Mouse (Mus musculus): ENCODE data around the gene Ccm2. TPM values are rescaled to one million over a fixed set of nuclear protein-coding genes. Genes with fewer than 3 reads are reported as not detected.

Ccm2 gene
- 436 TPM for polyA plus RNA-seq (2017; shearing (Covaris generic))

DNA sequence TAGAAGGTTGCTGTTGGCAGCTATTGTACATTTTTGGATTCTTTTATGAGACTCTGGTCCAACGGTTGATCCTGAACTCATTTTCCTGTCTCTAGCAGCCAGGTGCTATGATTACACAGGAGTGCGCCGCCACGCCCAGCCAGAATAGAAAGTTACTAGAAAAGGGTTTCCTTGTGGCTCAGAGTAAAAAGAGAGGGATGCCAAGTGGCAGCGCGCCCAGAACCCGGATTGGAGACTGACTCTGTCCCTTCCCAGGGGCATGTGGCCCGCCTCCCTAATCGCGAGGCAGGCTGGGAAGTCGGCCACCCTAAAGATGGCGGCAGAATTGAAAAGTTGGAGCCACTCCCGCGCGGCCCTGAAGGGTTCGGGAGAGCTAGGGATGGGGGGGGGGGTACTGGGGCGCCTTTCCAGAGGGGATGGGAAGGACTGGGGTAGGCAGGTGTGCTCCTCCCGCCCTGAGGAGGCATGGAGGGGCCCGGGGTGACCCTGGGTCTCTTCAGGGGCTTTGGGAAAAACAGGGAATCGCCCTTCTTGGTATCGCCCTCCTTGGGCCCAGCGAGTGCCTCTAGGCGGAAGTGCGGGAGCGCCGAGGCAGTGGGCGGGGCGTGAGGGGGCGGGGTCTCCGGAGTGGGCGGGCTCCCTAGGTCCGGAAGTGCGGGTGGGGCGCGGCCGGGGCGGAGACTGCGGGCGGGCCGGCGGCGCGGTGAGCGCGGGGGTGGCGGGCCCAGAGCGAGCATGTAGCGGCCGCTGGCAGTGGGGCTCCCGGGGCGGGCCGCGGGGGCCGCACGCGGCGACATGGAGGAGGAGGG lies at the start of gene Ccm2:
Gene Ccm2, plus strand, starts transcription at position 683 of the 809 bp plus-strand sequence.

DNA sequence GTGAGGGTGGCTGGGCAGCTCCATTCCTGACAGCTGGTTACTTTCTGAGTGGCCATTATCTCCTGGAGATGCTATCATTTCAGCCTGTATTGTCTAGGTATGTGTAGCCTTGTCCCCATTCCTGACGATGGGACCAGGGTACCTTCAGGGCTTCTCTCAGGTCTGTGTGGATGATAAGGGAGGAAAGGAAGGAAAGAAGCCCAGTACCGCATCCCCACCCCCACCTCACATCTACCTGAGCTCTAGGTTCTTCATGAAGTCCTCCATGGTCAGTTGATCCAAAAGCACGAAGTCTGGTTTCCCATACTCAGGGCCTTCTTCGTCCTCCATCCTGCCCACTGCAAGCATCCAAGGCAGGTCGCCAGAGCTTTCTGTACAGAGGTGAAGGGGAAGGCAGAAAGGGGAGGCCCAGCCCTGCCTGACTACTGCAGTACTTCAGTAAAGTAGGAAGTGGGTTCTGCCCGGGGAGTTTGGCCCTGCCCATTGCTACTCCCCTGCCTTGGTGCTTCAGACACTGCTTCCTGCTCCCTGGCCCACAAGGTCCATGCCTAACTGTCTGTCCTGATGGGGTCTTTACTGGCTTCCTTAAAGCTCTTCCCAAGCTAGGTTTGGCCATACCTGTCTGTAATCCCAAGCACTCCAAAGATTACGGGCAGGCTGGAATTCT lies 26.0 kb upstream of the Ccm2 start, which contains the start of gene Myo1g:
Gene Myo1g, minus strand, starts transcription at position 459 of the 667 bp plus-strand sequence.

DNA sequence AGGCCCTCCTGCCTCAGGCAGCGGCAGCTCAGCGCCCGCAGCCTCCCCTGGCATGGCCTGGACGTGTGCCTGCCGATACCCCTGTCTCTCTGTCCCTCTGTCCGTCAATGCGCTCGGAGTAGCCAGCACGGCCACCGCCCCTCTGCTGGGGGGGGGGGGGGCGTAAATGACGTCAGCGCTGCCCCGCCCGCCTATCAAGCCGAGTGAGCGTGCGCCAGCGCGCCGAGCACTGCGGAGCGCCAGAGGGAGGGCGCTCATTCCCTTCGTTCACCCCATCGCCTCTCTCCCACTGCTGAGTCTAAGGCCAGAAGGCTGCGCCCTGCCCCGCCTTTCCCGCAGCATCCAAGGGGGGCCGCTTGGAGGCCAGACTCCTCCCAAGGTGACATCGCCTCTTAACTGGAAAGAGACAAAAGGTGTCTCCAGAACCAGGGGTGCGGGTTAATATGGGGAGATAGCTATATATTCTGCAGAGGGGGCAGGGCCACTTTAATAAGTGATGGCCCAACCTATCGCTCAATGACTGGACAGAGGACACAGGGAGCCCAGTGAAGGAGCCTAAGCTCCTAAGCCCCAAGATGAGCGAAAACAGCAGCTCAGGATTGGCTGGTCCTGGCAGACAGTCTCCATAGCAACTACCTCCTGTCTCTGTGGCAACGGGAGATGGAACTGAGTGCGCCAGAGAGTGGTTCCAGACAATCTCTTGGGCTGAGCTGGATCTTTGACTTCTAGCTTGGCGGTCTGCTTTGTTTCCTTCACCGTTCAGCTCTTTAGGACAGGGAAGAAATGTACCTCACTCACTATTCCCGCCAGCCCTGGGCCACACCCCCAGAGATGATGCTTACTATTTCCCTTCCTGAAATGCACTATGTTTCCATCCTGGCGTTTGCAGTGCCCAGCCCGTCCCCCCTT lies 59.1 kb downstream of the Ccm2 start, which contains the start of gene Nacad:
Gene Nacad, minus strand, starts transcription at position 563 of the 909 bp plus-strand sequence.

GRCm38 (mm10) chr11:6625478-6626387 lies 79.0 kb downstream of the Ccm2 start, which contains the start of gene Tbrg4:
Gene Tbrg4, minus strand, starts transcription at chr11:6626067.

DNA sequence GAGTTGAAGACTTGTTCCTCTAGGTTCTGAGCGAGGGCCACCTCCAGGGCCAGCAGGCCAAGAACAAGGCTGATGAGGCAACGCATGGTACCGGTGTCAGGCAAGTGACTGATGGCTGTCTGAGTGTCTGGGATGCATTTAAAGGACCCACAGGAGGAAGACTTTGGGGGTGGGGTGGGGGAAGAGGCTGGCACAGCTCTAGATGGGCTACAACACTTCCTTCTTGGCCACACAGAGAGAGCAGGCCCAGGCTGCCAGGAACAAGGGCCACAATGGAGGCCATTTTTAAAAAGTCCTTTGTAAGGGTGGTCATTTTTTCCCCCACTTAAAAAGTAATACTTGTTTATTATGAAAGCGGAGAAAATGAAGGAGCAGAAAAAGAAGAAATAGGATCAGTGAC lies 91.8 kb downstream of the Ccm2 start, which contains the start of gene Wap:
Gene Wap, minus strand, starts transcription at position 101 of the 400 bp plus-strand sequence.

Other genes with a start within 250 kb of the Ccm2 start
- 59.2 TPM for gene Zmiz2, start 157.8 kb upstream of the Ccm2 start, polyA plus RNA-seq (2017; shearing (Covaris generic))
- 4,323 TPM for gene Ppia, start 131.4 kb upstream of the Ccm2 start, polyA plus RNA-seq (2017; shearing (Covaris generic))
- gene H2afv, start 102.4 kb upstream of the Ccm2 start, polyA plus RNA-seq (2017; shearing (Covaris generic)) = 194 TPM
- 28.0 TPM for gene Purb, start 71.0 kb upstream of the Ccm2 start, polyA plus RNA-seq (2017; shearing (Covaris generic))
- gene Myo1g, start 25.9 kb upstream of the Ccm2 start, polyA plus RNA-seq (2017; shearing (Covaris generic)) = 127 TPM
- 1.2 TPM for gene Nacad, start 59.2 kb downstream of the Ccm2 start, polyA plus RNA-seq (2017; shearing (Covaris generic))
- gene Tbrg4, start 79.2 kb downstream of the Ccm2 start, polyA plus RNA-seq (2017; shearing (Covaris generic)) = 23.5 TPM
- gene Wap, start 91.8 kb downstream of the Ccm2 start, polyA plus RNA-seq (2017; shearing (Covaris generic)) = not detected
- gene Ramp3, start 111.6 kb downstream of the Ccm2 start, polyA plus RNA-seq (2017; shearing (Covaris generic)) = 530 TPM